7 mouse cellular contexts compared by ENCODE assay signal in the genomic region with DNA sequence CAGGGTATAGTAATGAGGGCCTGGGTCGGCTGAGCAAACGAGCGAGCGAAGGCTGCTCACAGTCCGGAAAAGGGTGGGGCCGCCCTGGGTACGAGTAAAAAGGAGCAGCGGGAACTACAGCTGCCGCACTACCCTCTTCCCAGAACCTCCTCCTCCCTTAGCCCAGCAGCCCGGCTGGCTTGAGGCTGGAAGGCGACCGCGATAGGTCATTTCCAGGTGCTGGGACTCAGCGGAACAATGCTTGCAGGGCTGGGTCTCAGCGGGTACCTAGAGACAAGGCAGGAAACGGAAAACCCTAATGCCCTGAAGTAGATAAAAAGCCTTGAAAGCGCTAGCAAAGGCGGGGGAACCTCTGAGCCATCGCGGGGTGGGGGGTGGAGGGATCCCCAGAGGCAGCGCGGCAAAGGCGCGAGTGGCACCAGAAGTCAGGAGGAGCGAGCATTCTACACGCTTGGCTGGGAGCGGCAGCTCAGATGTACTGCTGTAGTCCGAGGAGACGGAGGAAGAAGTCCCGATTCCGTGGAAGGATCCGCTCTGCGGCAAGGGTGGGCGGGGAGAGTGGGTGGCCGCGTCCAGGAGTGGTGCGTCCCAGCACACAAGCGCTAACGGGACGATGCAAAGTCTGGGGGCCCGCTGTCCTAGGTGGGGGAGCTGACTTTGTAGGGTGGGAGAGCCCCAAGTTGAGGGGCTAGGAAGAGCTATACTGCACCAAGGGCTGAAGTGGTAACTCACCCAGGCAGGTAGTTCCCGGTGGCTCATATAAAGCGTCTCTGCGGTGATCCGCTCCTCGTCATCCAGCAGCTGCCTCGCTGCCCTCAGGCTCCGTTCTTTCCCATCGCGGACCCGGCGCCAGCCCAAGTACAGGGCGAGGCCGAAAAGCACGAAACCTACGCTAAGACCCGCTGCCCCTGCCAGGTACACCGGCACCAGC. TPM values are rescaled to one million over a fixed set of nuclear protein-coding genes. Genes with fewer than 3 reads are reported as not detected.
DNase-seq lines count a peak whose midpoint lies in the region; TF ChIP-seq lines count a peak whose summit lies in the region.

No protein-coding gene starts in this region.

- no peak; the same call in 1 of the 2 replicates for TF ChIP-seq CTCF in bone marrow macrophage, adult 2 months (IDR thresholded peaks at IDR 0.05; ENCODE audit: low read depth, low read length)
- no peak for TF ChIP-seq CTCF in embryonic fibroblast, embryonic 13.5 days (IDR thresholded peaks at IDR 0.05; ENCODE audit: borderline replicate concordance, insufficient read depth, low read length)

- H3K27me3 ChIP-seq in megakaryocyte, embryonic 14.5 days (replicated peaks), result peaks cover 1% of the 10 kb centered on the region

- intact Hi-C loops in heart, postnatal 10 days (cut with DNase I), result loop anchor here (2.0 kb wide), 1 partner anchor 26 kb away; a partner anchor contains a TSS
- intact Hi-C loops in left cerebral cortex, postnatal 14 days (cut with DNase I), result no loop called here

- DNase-seq in ES-E14 (ENCODE audit: low read depth, low spot score), result no peak
- peak; percentile 66 to 76 for DNase-seq in heart, postnatal 10 days
- peak; percentile 49 to 50 for DNase-seq in left cerebral cortex, postnatal 14 days (ENCODE audit: low spot score in 2 of 2)
- peak; percentile 57 to 64 for DNase-seq in right cerebral cortex, postnatal 10 days (ENCODE audit: low spot score in 2 of 2)

- 0 out of 2 replicates have a peak, but pooled peaks have one; percentile 40 for TF ChIP-seq POLR2A in bone marrow macrophage, adult 2 months (IDR thresholded peaks at IDR 0.05; ENCODE audit: borderline replicate concordance, low read depth, low read length)
- TF ChIP-seq POLR2A in embryonic fibroblast, embryonic 13.5 days (IDR thresholded peaks at IDR 0.05; ENCODE audit: low read depth, low read length), result peak; percentile 59

- H3K9me3 ChIP-seq in ES-E14 (ENCODE audit: control insufficient read depth, insufficient read depth, low read depth, low read length), result no peaks in the 10 kb centered on the region
- H3K9me3 ChIP-seq in megakaryocyte, embryonic 14.5 days, result no peaks in the 10 kb centered on the region

- peak overlapping the region; percentile 77 for H3K9ac ChIP-seq in ES-E14 (ENCODE audit: insufficient read depth, low read depth, low read length, poor library complexity, severe bottlenecking)

- in situ Hi-C loops in ES-E14 (cut with MboI; ENCODE audit: low sequenced_read_pairs in 2 of 2, unreplicated experiment in 2 of 2), result no loop called here

- H3K4me1 ChIP-seq in ES-E14 (ENCODE audit: control insufficient read depth in 2 of 2, insufficient read depth in 2 of 2, low read length in 2 of 2, poor library complexity in 1 of 2), result peaks cover 0 to 3% of the 10 kb centered on the region in 2 experiments; a peak in 1 of 4 replicates
- H3K4me1 ChIP-seq in bone marrow macrophage, adult 2 months (ENCODE audit: control insufficient read depth, insufficient read depth, low read length), result peaks cover 32% of the 10 kb centered on the region
- H3K4me1 ChIP-seq in embryonic fibroblast, embryonic 13.5 days (ENCODE audit: control insufficient read depth, insufficient read depth, low read length), result no peaks in the 10 kb centered on the region
- peaks cover 45% of the 10 kb centered on the region for H3K4me1 ChIP-seq in megakaryocyte, embryonic 14.5 days

- H3K4me3 ChIP-seq in ES-E14 (ENCODE audit: insufficient read depth in 1 of 2, low read depth in 1 of 2, low read length in 2 of 2, poor library complexity in 1 of 2, severe bottlenecking in 1 of 2), result peak overlapping the region; percentile 87 to 89
- H3K4me3 ChIP-seq in bone marrow macrophage, adult 2 months (ENCODE audit: insufficient read depth, low read length), result peak overlapping the region; percentile 83
- H3K4me3 ChIP-seq in embryonic fibroblast, embryonic 13.5 days (ENCODE audit: insufficient read depth, low read length), result peak overlapping the region; percentile 91
- peak overlapping the region; percentile 96 for H3K4me3 ChIP-seq in megakaryocyte, embryonic 14.5 days (replicated peaks)

- peaks cover 13% of the 10 kb centered on the region; the same call in 1 of the 2 replicates for H3K36me3 ChIP-seq in ES-E14 (ENCODE audit: control insufficient read depth, insufficient read depth, low read length, poor library complexity, severe bottlenecking)
- H3K36me3 ChIP-seq in megakaryocyte, embryonic 14.5 days (replicated peaks; ENCODE audit: low read length), result peaks cover 33% of the 10 kb centered on the region

- no peak overlapping the region; the same call in 1 of the 2 replicates for H3K27ac ChIP-seq in ES-E14 (ENCODE audit: insufficient read depth, low read depth, low read length, poor library complexity, severe bottlenecking)
- peak overlapping the region; percentile 53 for H3K27ac ChIP-seq in bone marrow macrophage, adult 2 months (ENCODE audit: insufficient read depth, low read depth, low read length)
- peak overlapping the region; percentile 27; the same call in 1 of the 2 replicates for H3K27ac ChIP-seq in embryonic fibroblast, embryonic 13.5 days (ENCODE audit: insufficient read depth, low read length)

TF ChIP-seq in ES-E14, 5 proteins besides CTCF, POLR2A, EP300 and RAD21:
- no peak for TF ChIP-seq ZC3H11A (IDR thresholded peaks at IDR 0.05; ENCODE audit: borderline replicate concordance, low read depth, low read length)
- no peak for TF ChIP-seq MAFK (IDR thresholded peaks at IDR 0.05; ENCODE audit: insufficient read depth, low read depth, low read length)
- no peak for TF ChIP-seq ZNF384 (IDR thresholded peaks at IDR 0.05; ENCODE audit: low read depth, low read length)
- TF ChIP-seq HCFC1 (IDR thresholded peaks at IDR 0.05; ENCODE audit: borderline replicate concordance, insufficient read depth, low read length), result no peak
- TF ChIP-seq CHD2 (IDR thresholded peaks at IDR 0.05; ENCODE audit: low read depth, low read length), result no peak
TF ChIP-seq in ES-E14: peak in this region for 0.

RNA-seq across cellular contexts. Expression of a gene that starts 0.7 kb away (rescaled TPM):
- 62.7 and 135 TPM in 2 replicates for total RNA-seq in ES-E14 (2012; rRNA removed)
- polyA plus RNA-seq in bone marrow macrophage, adult 2 months (2012; ENCODE audit: insufficient read depth, insufficient read length, missing spikeins), result 179 and 197 TPM in 2 replicates
- 75.2 and 83.3 TPM in 2 replicates for polyA plus RNA-seq in embryonic fibroblast, embryonic 13.5 days (2011; ENCODE audit: insufficient read length, low read depth, missing spikeins)
- 10 to 100 TPM; 28.5 to 29.9 TPM for total RNA-seq in heart, postnatal 10 days (2021)
- total RNA-seq in left cerebral cortex, postnatal 14 days (2021), result 1 to 10 TPM; 8.1 to 9.3 TPM
- 48.5 and 62.5 TPM in 2 replicates for polyA plus RNA-seq in megakaryocyte, embryonic 14.5 days (2012; ENCODE audit: insufficient read depth, low replicate concordance)

RNA-seq across cellular contexts. Expression of a gene that starts 22.6 kb away (rescaled TPM):
- 18.8 and 19.5 TPM in 2 replicates for total RNA-seq in ES-E14 (2012; rRNA removed)
- polyA plus RNA-seq in bone marrow macrophage, adult 2 months (2012; ENCODE audit: insufficient read depth, insufficient read length, missing spikeins), result 9.6 and 15.4 TPM in 2 replicates
- polyA plus RNA-seq in embryonic fibroblast, embryonic 13.5 days (2011; ENCODE audit: insufficient read length, low read depth, missing spikeins), result 4.7 and 6.0 TPM in 2 replicates
- 10 to 100 TPM in 1 of 2 experiments, 1 to 10 TPM in 1; 9.8 to 10.1 TPM for total RNA-seq in heart, postnatal 10 days (2021)
- total RNA-seq in left cerebral cortex, postnatal 14 days (2021), result 10 to 100 TPM; 11.4 to 12.0 TPM
- 21.5 and 24.2 TPM in 2 replicates for polyA plus RNA-seq in megakaryocyte, embryonic 14.5 days (2012; ENCODE audit: insufficient read depth, low replicate concordance)

RNA-seq across cellular contexts. Expression of a gene that starts 24.1 kb away (rescaled TPM):
- total RNA-seq in ES-E14 (2012; rRNA removed), result 5,552 and 6,346 TPM in 2 replicates
- polyA plus RNA-seq in bone marrow macrophage, adult 2 months (2012; ENCODE audit: insufficient read depth, insufficient read length, missing spikeins), result 2,460 and 2,819 TPM in 2 replicates
- 2,862 and 3,188 TPM in 2 replicates for polyA plus RNA-seq in embryonic fibroblast, embryonic 13.5 days (2011; ENCODE audit: insufficient read length, low read depth, missing spikeins)
- 1,000 to 10,000 TPM; 2,064 to 2,152 TPM for total RNA-seq in heart, postnatal 10 days (2021)
- 1,000 to 10,000 TPM; 1,939 to 2,055 TPM for total RNA-seq in left cerebral cortex, postnatal 14 days (2021)
- 1,477 and 10,817 TPM in 2 replicates for polyA plus RNA-seq in megakaryocyte, embryonic 14.5 days (2012; ENCODE audit: insufficient read depth, low replicate concordance)

RNA-seq across cellular contexts. Expression of a gene that starts 26.5 kb away (rescaled TPM):
- total RNA-seq in ES-E14 (2012; rRNA removed), result 2.0 and 3.7 TPM in 2 replicates
- polyA plus RNA-seq in bone marrow macrophage, adult 2 months (2012; ENCODE audit: insufficient read depth, insufficient read length, missing spikeins), result 2.5 and 3.9 TPM in 2 replicates
- polyA plus RNA-seq in embryonic fibroblast, embryonic 13.5 days (2011; ENCODE audit: insufficient read length, low read depth, missing spikeins), result 9.4 and 10.6 TPM in 2 replicates
- total RNA-seq in heart, postnatal 10 days (2021), result 1 to 10 TPM; 4.1 to 4.5 TPM
- total RNA-seq in left cerebral cortex, postnatal 14 days (2021), result 10 to 100 TPM; 19.1 to 21.7 TPM
- 9.5 and 15.9 TPM in 2 replicates for polyA plus RNA-seq in megakaryocyte, embryonic 14.5 days (2012; ENCODE audit: insufficient read depth, low replicate concordance)

RNA-seq across cellular contexts. Expression of a gene that starts 31.1 kb away (rescaled TPM):
- 894 and 1,090 TPM in 2 replicates for total RNA-seq in ES-E14 (2012; rRNA removed)
- 1,186 and 1,257 TPM in 2 replicates for polyA plus RNA-seq in bone marrow macrophage, adult 2 months (2012; ENCODE audit: insufficient read depth, insufficient read length, missing spikeins)
- 2,243 and 2,568 TPM in 2 replicates for polyA plus RNA-seq in embryonic fibroblast, embryonic 13.5 days (2011; ENCODE audit: insufficient read length, low read depth, missing spikeins)
- total RNA-seq in heart, postnatal 10 days (2021), result 100 to 1,000 TPM; 500 to 506 TPM
- total RNA-seq in left cerebral cortex, postnatal 14 days (2021), result 100 to 1,000 TPM; 606 to 662 TPM
- polyA plus RNA-seq in megakaryocyte, embryonic 14.5 days (2012; ENCODE audit: insufficient read depth, low replicate concordance), result 175 and 2,406 TPM in 2 replicates
